Mouse (Mus musculus) central nervous system, embryonic 11.5 days (tissue): ENCODE results near the gene Dck. TPM values are rescaled to one million over a fixed set of nuclear protein-coding genes. Genes with fewer than 3 reads are reported as not detected.

Experiments
- polyA plus RNA-seq: library from polyadenylated mRNA; depleted of rRNA; stranded (reverse); fragments of >200 nt; gene quantifications from 2 replicates; pipeline ENCODE4 v1.2.3, GENCODE M21; 2012; rRNA removed

The Dck gene
- polyA plus RNA-seq: 38.7 and 52.8 TPM in 2 replicates

GRCm38 (mm10) chr5:88764987-88765481 lies at the start of gene Dck:
Gene Dck, plus strand, starts transcription at chr5:88764996.

GRCm38 (mm10) chr5:88720116-88721002 lies 44.4 kb upstream of the Dck start, which contains the start of gene Mob1b:
Gene Mob1b, plus strand, starts transcription at chr5:88720855.

Other genes starting within 250 kb of the Dck start
- gene Jchain, start 237.1 kb upstream of the Dck start, polyA plus RNA-seq: 0.47 and 0.72 TPM in 2 replicates
- 61.8 and 130 TPM in 2 replicates for gene Utp3, start 210.5 kb upstream of the Dck start, polyA plus RNA-seq
- 63.4 and 75.6 TPM in 2 replicates for gene Rufy3, start 200.0 kb upstream of the Dck start, polyA plus RNA-seq
- 79.4 and 81.8 TPM in 2 replicates for gene Grsf1, start 88.8 kb upstream of the Dck start, polyA plus RNA-seq
- 12.8 and 18.6 TPM in 2 replicates for gene Mob1b, start 44.1 kb upstream of the Dck start, polyA plus RNA-seq
- gene Slc4a4, start 121.8 kb downstream of the Dck start, polyA plus RNA-seq: 1.9 and 2.7 TPM in 2 replicates